Mouse (Mus musculus): ENCODE data around the gene Nav1.

- TF ChIP-seq POLR2A (IDR thresholded peaks at IDR 0.05; ENCODE audit: low read depth, low read length) (no peak), CTCF (IDR thresholded peaks at IDR 0.05; ENCODE audit: extremely low read depth, insufficient read depth, insufficient read length, insufficient replicate concordance) (no peak)
Measured at GRCm38 (mm10) chr1:135508349-135508634, 98.8 kb downstream of the Nav1 start.
